Mouse (Mus musculus) adrenal gland, adult 8-10 months (tissue): Measurements from ENCODE around the gene Cldn16. TPM values are rescaled to one million over a fixed set of nuclear protein-coding genes. Genes with fewer than 3 reads are reported as not detected.

ENCODE experiments used
- total RNA-seq, 4 experiments: library from RNA; stranded (reverse); gene quantifications; 2 replicates each; pipeline ENCODE4 v1.2.4; 2022

Cldn16 gene
- total RNA-seq, 4 experiments from 2014 or later: not detected

Other genes with a start within 250 kb of the Cldn16 start
- 10 to 100 TPM; 10.3 to 12.0 (median 11.3) TPM for gene Cldn1, start 91.3 kb upstream of the Cldn16 start, total RNA-seq
- gene Tmem207, start 63.6 kb downstream of the Cldn16 start, total RNA-seq: not detected
- gene Il1rap, start 118.6 kb downstream of the Cldn16 start, total RNA-seq: 1 to 10 TPM; 5.2 to 9.1 (median 6.7) TPM